Mouse (Mus musculus) G1E (cell line): ENCODE measurements around the gene Npas3. TPM values are rescaled to one million over a fixed set of nuclear protein-coding genes. Genes with fewer than 3 reads are reported as not detected.

Source experiments
- ATAC-seq: 2 replicates; pipeline ENCODE4 v1.8.0; 2016; ENCODE audit warnings: mild to moderate bottlenecking; ENCODE audit not compliant: insufficient number of reproducible peaks, poor library complexity, low FRiP score, severe bottlenecking; ENCODE audit errors: extremely low read depth
- DNase-seq: peaks from one replicate; pipeline ENCODE4 v3.0.0; 2012; ENCODE audit warnings: low spot score
- H3K27me3 ChIP-seq: 2 replicates; pipeline ENCODE4 v1.6.1; 2012; ENCODE audit warnings: mild to moderate bottlenecking, low read length, inconsistent platforms; ENCODE audit not compliant: insufficient read depth
- H3K36me3 ChIP-seq: replicated peaks from 2 replicates; pipeline ENCODE3; 2012; ENCODE audit warnings: mild to moderate bottlenecking, inconsistent platforms
- H3K4me1 ChIP-seq: 2 replicates; pipeline ENCODE4 v1.6.1; 2012; ENCODE audit warnings: low read depth, low read length, inconsistent platforms, mixed read lengths; ENCODE audit not compliant: insufficient read depth
- H3K4me3 ChIP-seq: 2 replicates; pipeline ENCODE4 v1.5.1; 2012; ENCODE audit warnings: low read depth, mild to moderate bottlenecking, inconsistent platforms, low read length, moderate library complexity, mixed read lengths
- H3K9me3 ChIP-seq: replicated peaks from 2 replicates; pipeline ENCODE4 v1.6.1; 2012; ENCODE audit warnings: inconsistent platforms
- CTCF ChIP-seq: IDR thresholded peaks from 2 replicates; pipeline ENCODE4 v1.5.1; 2012; ENCODE audit warnings: low read depth, low read length, inconsistent platforms, mixed read lengths
- GATA1 ChIP-seq: IDR thresholded peaks from 2 replicates; pipeline ENCODE4 v1.6.1; 2012; ENCODE audit warnings: borderline replicate concordance, low read length, inconsistent platforms, mixed read lengths
- GATA2 ChIP-seq: IDR thresholded peaks from 2 replicates; pipeline ENCODE4 v1.6.1; 2012; ENCODE audit warnings: low read depth, low read length, inconsistent platforms, borderline replicate concordance
- POLR2AphosphoS5 ChIP-seq: IDR thresholded peaks from 2 replicates; pipeline ENCODE4 v1.6.1; 2012; ENCODE audit warnings: low read depth, low read length, inconsistent platforms; ENCODE audit not compliant: insufficient replicate concordance
- TAL1 ChIP-seq: conservative IDR thresholded peaks from 2 replicates; pipeline ENCODE4 v1.6.1; 2012; ENCODE audit warnings: low read depth, low read length, inconsistent platforms, mixed read lengths
- polyA plus RNA-seq: library from polyadenylated mRNA; stranded (reverse); fragments of >175 nt; gene quantifications from 2 replicates; pipeline ENCODE4 v1.2.3, GENCODE M21; 2012
- total RNA-seq, 2 experiments: library from RNA; stranded (forward) in 1 of 2; stranded (reverse) in 1 of 2; fragments of 200-1000 nt in 1 of 2; fragments of >200 nt in 1 of 2; fragmentation: Nextera tagmentation in 1 of 2; gene quantifications; 2 replicates each; pipeline ENCODE4 v1.2.3; 2014 to 2017

Npas3 gene
- total and polyA plus RNA-seq, 3 experiments, result 0.11 TPM; not detected in 2

DNA sequence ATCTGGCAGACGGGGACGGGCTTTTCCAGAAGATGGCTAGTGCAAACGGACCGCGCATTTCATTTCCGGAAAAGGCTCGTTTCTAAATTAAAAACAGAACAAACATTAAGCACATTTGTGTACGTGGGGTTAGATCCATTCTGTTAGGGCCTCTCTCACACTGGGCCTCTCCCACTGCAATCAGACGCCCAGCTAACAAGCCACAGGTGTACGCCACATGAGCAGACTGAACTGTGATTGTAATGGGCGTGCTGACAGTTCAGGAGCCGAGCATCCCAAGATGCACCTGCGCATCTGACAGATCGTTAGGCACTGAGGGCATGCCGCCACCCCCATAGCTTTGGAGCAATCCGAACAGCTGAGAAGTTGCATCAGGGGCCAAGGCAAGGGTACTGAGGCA is 816.5 kb downstream of the Npas3 start:
- Histone ChIP-seq H3K9me3 (peaks cover 78% of the 10 kb centered on the region), H3K4me3 (peak overlapping the region; percentile 3; the same call in 1 of the 2 replicates), H3K4me1 (no peaks in the 10 kb centered on the region; the same call in 1 of the 2 replicates), H3K27me3 (no peaks in the 10 kb centered on the region; the same call in 1 of the 2 replicates), H3K36me3 (no peaks in the 10 kb centered on the region)
- ATAC-seq (no peak), DNase-seq (no peak)
- TF ChIP-seq TAL1 (no peak), GATA2 (no peak), GATA1 (no peak), CTCF (no peak), POLR2AphosphoS5 (no peak)

- H3K4me1 ChIP-seq, result no peaks in the 10 kb centered on the region; the same call in 1 of the 2 replicates
- DNase-seq (no peak), ATAC-seq (no peak)
- no peaks in the 10 kb centered on the region; the same call in 1 of the 2 replicates for H3K27me3 ChIP-seq
- TF ChIP-seq CTCF (no peak), GATA2 (no peak), POLR2AphosphoS5 (no peak), GATA1 (no peak), TAL1 (no peak)
- H3K36me3 ChIP-seq, result no peaks in the 10 kb centered on the region
- H3K9me3 ChIP-seq, result peaks cover 76% of the 10 kb centered on the region
- H3K4me3 ChIP-seq, result no peak overlapping the region
These were observed 817.1 kb downstream of the Npas3 start for GRCm38 (mm10) chr12:54065607-54066006.

GRCm38 (mm10) chr12:54067419-54067818 is 818.9 kb downstream of the Npas3 start:
- TF ChIP-seq TAL1 (no peak), CTCF (no peak), GATA1 (no peak), POLR2AphosphoS5 (no peak), GATA2 (no peak)
- no peaks in the 10 kb centered on the region; the same call in 1 of the 2 replicates for H3K27me3 ChIP-seq
- H3K36me3 ChIP-seq, result no peaks in the 10 kb centered on the region
- no peak for DNase-seq
- no peaks in the 10 kb centered on the region; the same call in 1 of the 2 replicates for H3K4me1 ChIP-seq
- no peak for ATAC-seq
- peak overlapping the region; percentile 37; the same call in 1 of the 2 replicates for H3K4me3 ChIP-seq
- H3K9me3 ChIP-seq, result peaks cover 63% of the 10 kb centered on the region

GRCm38 (mm10) chr12:54067886-54068756 is 819.6 kb downstream of the Npas3 start:
- ATAC-seq, result no peak

GRCm38 (mm10) chr12:54068757-54069146 is 820.3 kb downstream of the Npas3 start:
- Histone ChIP-seq H3K4me3 (peak overlapping the region; percentile 46; the same call in 1 of the 2 replicates), H3K27me3 (no peaks in the 10 kb centered on the region; the same call in 1 of the 2 replicates), H3K9me3 (peaks cover 68% of the 10 kb centered on the region), H3K36me3 (no peaks in the 10 kb centered on the region), H3K4me1 (no peaks in the 10 kb centered on the region; the same call in 1 of the 2 replicates)
- no peak for DNase-seq
- ATAC-seq, result no peak
- TF ChIP-seq POLR2AphosphoS5 (no peak), CTCF (no peak), GATA2 (no peak)

More at GRCm38 (mm10) chr12:54067886-54068756, 819.6 kb downstream of the Npas3 start:
- no peaks in the 10 kb centered on the region for H3K36me3 ChIP-seq
- H3K4me3 ChIP-seq, result peak overlapping the region; percentile 46; the same call in 1 of the 2 replicates
- TF ChIP-seq TAL1, result no peak
- no peak for TF ChIP-seq CTCF
- no peak for TF ChIP-seq GATA2
- no peak for TF ChIP-seq POLR2AphosphoS5
- TF ChIP-seq GATA1, result no peak
- peaks cover 62% of the 10 kb centered on the region for H3K9me3 ChIP-seq
- no peak for DNase-seq
- no peaks in the 10 kb centered on the region; the same call in 1 of the 2 replicates for H3K27me3 ChIP-seq
- H3K4me1 ChIP-seq, result no peaks in the 10 kb centered on the region; the same call in 1 of the 2 replicates

GRCm38 (mm10) chr12:54074012-54074411 is 825.5 kb downstream of the Npas3 start:
- H3K27me3 ChIP-seq, result no peaks in the 10 kb centered on the region
- H3K9me3 ChIP-seq, result peaks cover 54% of the 10 kb centered on the region
- no peak overlapping the region for H3K4me3 ChIP-seq
- TF ChIP-seq GATA1 (no peak), CTCF (no peak), POLR2AphosphoS5 (no peak)
- no peak for DNase-seq
- no peak for ATAC-seq
- no peaks in the 10 kb centered on the region for H3K4me1 ChIP-seq
- no peaks in the 10 kb centered on the region for H3K36me3 ChIP-seq
